Mouse (Mus musculus): ENCODE results near the gene BC107364. TPM values are rescaled to one million over a fixed set of nuclear protein-coding genes. Genes with fewer than 3 reads are reported as not detected.
"Not testable (repeated sequence)": the region's sequence is repeated elsewhere in the genome, so short reads cannot be mapped to it uniquely, and the experiment has no call there.

The BC107364 gene
- polyA plus RNA-seq, 1 experiment from 2014 or later, result not detected

GRCm38 (mm10) chr3:96487596-96488289 lies 35.6 kb upstream of the BC107364 start:
- Histone ChIP-seq H3K9ac (ENCODE audit: low read depth, low read length) (peak overlapping the region; percentile 34), H3K4me1 (ENCODE audit: control insufficient read depth, insufficient read depth, low read length) (0 out of 2 replicates have a peak, but pooled peaks cover 2% of the 10 kb centered on the region), H3K36me3 (ENCODE audit: control insufficient read depth, insufficient read depth, low read length) (no peaks in the 10 kb centered on the region), H3K4me2 (ENCODE audit: low read depth, low read length) (peak overlapping the region; percentile 57), H3K27ac (replicated peaks; ENCODE audit: low read depth, low read length) (peak overlapping the region; percentile 89), H3K4me3 (ENCODE audit: low read depth, low read length) (peak overlapping the region; percentile 35), H3K9me3 (ENCODE audit: control insufficient read depth, low read length) (no peaks in the 10 kb centered on the region), H3K27me3 (replicated peaks; ENCODE audit: control insufficient read depth, insufficient read depth, low read length) (no peaks in the 10 kb centered on the region)
- 4% methylated on average over 25 of the region's 26 CpGs for WGBS
- ATAC-seq (ENCODE audit: low read depth) (no peak), DNase-seq (ENCODE audit: low spot score) (peak; percentile 33)

- H3K9me3 ChIP-seq (ENCODE audit: control insufficient read depth, low read length); H3K27ac ChIP-seq (replicated peaks; ENCODE audit: low read depth, low read length); H3K36me3 ChIP-seq (ENCODE audit: control insufficient read depth, insufficient read depth, low read length); H3K27me3 ChIP-seq (replicated peaks; ENCODE audit: control insufficient read depth, insufficient read depth, low read length); H3K9ac ChIP-seq (ENCODE audit: low read depth, low read length); H3K4me1 ChIP-seq (ENCODE audit: control insufficient read depth, insufficient read depth, low read length): not testable (repeated sequence)
- WGBS, result 10% methylated on average over 5 of the region's 38 CpGs
- DNase-seq (ENCODE audit: low spot score) (peak; percentile 17), ATAC-seq (ENCODE audit: low read depth) (peak; percentile 80)
- H3K4me2 ChIP-seq (ENCODE audit: low read depth, low read length), result peak overlapping the region; percentile 57
- peak overlapping the region; percentile 29 for H3K4me3 ChIP-seq (ENCODE audit: low read depth, low read length)
Observed at GRCm38 (mm10) chr3:96486828-96487559, 34.9 kb upstream of the BC107364 start.

GRCm38 (mm10) chr3:96486064-96486827 lies 34.1 kb upstream of the BC107364 start:
- not testable (repeated sequence) for H3K4me3 ChIP-seq (ENCODE audit: low read depth, low read length); H3K36me3 ChIP-seq (ENCODE audit: control insufficient read depth, insufficient read depth, low read length); H3K9me3 ChIP-seq (ENCODE audit: control insufficient read depth, low read length); H3K27ac ChIP-seq (replicated peaks; ENCODE audit: low read depth, low read length); DNase-seq (ENCODE audit: low spot score); H3K27me3 ChIP-seq (replicated peaks; ENCODE audit: control insufficient read depth, insufficient read depth, low read length); H3K4me2 ChIP-seq (ENCODE audit: low read depth, low read length); H3K9ac ChIP-seq (ENCODE audit: low read depth, low read length); H3K4me1 ChIP-seq (ENCODE audit: control insufficient read depth, insufficient read depth, low read length)
- peak; percentile 70 for ATAC-seq (ENCODE audit: low read depth)
- WGBS, result 0% methylated on average over 3 of the region's 34 CpGs

- ATAC-seq (ENCODE audit: low read depth) (no peak), DNase-seq (ENCODE audit: low spot score) (no peak)
- Histone ChIP-seq H3K4me2 (ENCODE audit: low read depth, low read length) (no peak overlapping the region), H3K4me1 (ENCODE audit: control insufficient read depth, insufficient read depth, low read length) (0 out of 2 replicates have a peak, but pooled peaks cover 2% of the 10 kb centered on the region), H3K9ac (ENCODE audit: low read depth, low read length) (peak overlapping the region; percentile 28; the same call in 1 of the 2 replicates), H3K36me3 (ENCODE audit: control insufficient read depth, insufficient read depth, low read length) (no peaks in the 10 kb centered on the region), H3K27me3 (replicated peaks; ENCODE audit: control insufficient read depth, insufficient read depth, low read length) (no peaks in the 10 kb centered on the region), H3K4me3 (ENCODE audit: low read depth, low read length) (no peak overlapping the region), H3K9me3 (ENCODE audit: control insufficient read depth, low read length) (no peaks in the 10 kb centered on the region), H3K27ac (replicated peaks; ENCODE audit: low read depth, low read length) (no peak overlapping the region)
- WGBS, result 70% methylated on average over 2 of the region's 2 CpGs
Observed at GRCm38 (mm10) chr3:96485361-96485760, 33.3 kb upstream of the BC107364 start.

GRCm38 (mm10) chr3:96484921-96485320 lies 32.8 kb upstream of the BC107364 start:
- Histone ChIP-seq H3K27me3 (replicated peaks; ENCODE audit: control insufficient read depth, insufficient read depth, low read length) (no peaks in the 10 kb centered on the region), H3K4me2 (ENCODE audit: low read depth, low read length) (no peak overlapping the region), H3K4me1 (ENCODE audit: control insufficient read depth, insufficient read depth, low read length) (0 out of 2 replicates have a peak, but pooled peaks cover 2% of the 10 kb centered on the region), H3K9me3 (ENCODE audit: control insufficient read depth, low read length) (no peaks in the 10 kb centered on the region), H3K36me3 (ENCODE audit: control insufficient read depth, insufficient read depth, low read length) (no peaks in the 10 kb centered on the region), H3K4me3 (ENCODE audit: low read depth, low read length) (no peak overlapping the region), H3K27ac (replicated peaks; ENCODE audit: low read depth, low read length) (no peak overlapping the region), H3K9ac (ENCODE audit: low read depth, low read length) (no peak overlapping the region)
- 70% methylated on average over 4 of the region's 4 CpGs for WGBS
- ATAC-seq (ENCODE audit: low read depth) (no peak), DNase-seq (ENCODE audit: low spot score) (no peak)

GRCm38 (mm10) chr3:96483946-96484345 lies 31.8 kb upstream of the BC107364 start:
- Histone ChIP-seq H3K4me2 (ENCODE audit: low read depth, low read length) (no peak overlapping the region), H3K36me3 (ENCODE audit: control insufficient read depth, insufficient read depth, low read length) (no peaks in the 10 kb centered on the region), H3K4me1 (ENCODE audit: control insufficient read depth, insufficient read depth, low read length) (0 out of 2 replicates have a peak, but pooled peaks cover 2% of the 10 kb centered on the region), H3K9ac (ENCODE audit: low read depth, low read length) (no peak overlapping the region), H3K4me3 (ENCODE audit: low read depth, low read length) (no peak overlapping the region), H3K27ac (replicated peaks; ENCODE audit: low read depth, low read length) (no peak overlapping the region), H3K27me3 (replicated peaks; ENCODE audit: control insufficient read depth, insufficient read depth, low read length) (0 out of 2 replicates have a peak, but pooled peaks cover 6% of the 10 kb centered on the region), H3K9me3 (ENCODE audit: control insufficient read depth, low read length) (no peaks in the 10 kb centered on the region)
- ATAC-seq (ENCODE audit: low read depth), result no peak
- DNase-seq (ENCODE audit: low spot score), result no peak
- WGBS, result 83% methylated on average over 2 of the region's 2 CpGs

GRCm38 (mm10) chr3:96483044-96483443 lies 30.9 kb upstream of the BC107364 start:
- not testable (repeated sequence) for ATAC-seq (ENCODE audit: low read depth); H3K4me1 ChIP-seq (ENCODE audit: control insufficient read depth, insufficient read depth, low read length); H3K27ac ChIP-seq (replicated peaks; ENCODE audit: low read depth, low read length); DNase-seq (ENCODE audit: low spot score); H3K4me2 ChIP-seq (ENCODE audit: low read depth, low read length); H3K27me3 ChIP-seq (replicated peaks; ENCODE audit: control insufficient read depth, insufficient read depth, low read length); H3K36me3 ChIP-seq (ENCODE audit: control insufficient read depth, insufficient read depth, low read length); H3K9ac ChIP-seq (ENCODE audit: low read depth, low read length); H3K4me3 ChIP-seq (ENCODE audit: low read depth, low read length); H3K9me3 ChIP-seq (ENCODE audit: control insufficient read depth, low read length)
- WGBS, result 46% methylated on average over 7 of the region's 7 CpGs

GRCm38 (mm10) chr3:96482451-96482850 lies 30.3 kb upstream of the BC107364 start:
- no peak overlapping the region for H3K9ac ChIP-seq (ENCODE audit: low read depth, low read length)
- H3K4me2 ChIP-seq (ENCODE audit: low read depth, low read length), result no peak overlapping the region
- DNase-seq (ENCODE audit: low spot score), result no peak
- 0 out of 2 replicates have a peak, but pooled peaks cover 2% of the 10 kb centered on the region for H3K4me1 ChIP-seq (ENCODE audit: control insufficient read depth, insufficient read depth, low read length)
- no peak overlapping the region for H3K4me3 ChIP-seq (ENCODE audit: low read depth, low read length)
- peaks cover 15% of the 10 kb centered on the region for H3K27me3 ChIP-seq (replicated peaks; ENCODE audit: control insufficient read depth, insufficient read depth, low read length)
- no peak overlapping the region for H3K27ac ChIP-seq (replicated peaks; ENCODE audit: low read depth, low read length)
- ATAC-seq (ENCODE audit: low read depth), result no peak
- H3K9me3 ChIP-seq (ENCODE audit: control insufficient read depth, low read length), result no peaks in the 10 kb centered on the region
- WGBS, result 84% methylated on average over 13 of the region's 13 CpGs
- no peaks in the 10 kb centered on the region for H3K36me3 ChIP-seq (ENCODE audit: control insufficient read depth, insufficient read depth, low read length)

All from embryonic facial prominence, embryonic 14.5 days (tissue).